Mouse (Mus musculus): ENCODE results near the gene Peg12. TPM values are rescaled to one million over a fixed set of nuclear protein-coding genes. Genes with fewer than 3 reads are reported as not detected.

Peg12 gene
- total RNA-seq, 2 experiments from 2014 or later: 1.5 to 1.6 TPM

Other genes with a start within 250 kb of the Peg12 start
- gene Ndn, start 117.9 kb downstream of the Peg12 start, total RNA-seq (2021): 100 to 1,000 TPM; 197 to 198 TPM
- gene Magel2, start 87.5 kb downstream of the Peg12 start, total RNA-seq (2021): 1 to 10 TPM; 5.5 to 5.8 TPM
- gene Mkrn3, start 44.4 kb downstream of the Peg12 start, total RNA-seq (2021): 10 to 100 TPM; 20.3 to 21.4 TPM